Mouse (Mus musculus) neutrophil, adult 83 days (primary cell): ENCODE measurements around the gene Ntmt1. TPM values are rescaled to one million over a fixed set of nuclear protein-coding genes. Genes with fewer than 3 reads are reported as not detected.

ENCODE experiments used
- total RNA-seq, 2 experiments: library from RNA; stranded (reverse); gene quantifications; one replicate each; pipeline ENCODE4 v1.2.4; 2023

Gene Ntmt1
- 10 to 100 TPM; 10.5 to 10.9 TPM for total RNA-seq

DNA sequence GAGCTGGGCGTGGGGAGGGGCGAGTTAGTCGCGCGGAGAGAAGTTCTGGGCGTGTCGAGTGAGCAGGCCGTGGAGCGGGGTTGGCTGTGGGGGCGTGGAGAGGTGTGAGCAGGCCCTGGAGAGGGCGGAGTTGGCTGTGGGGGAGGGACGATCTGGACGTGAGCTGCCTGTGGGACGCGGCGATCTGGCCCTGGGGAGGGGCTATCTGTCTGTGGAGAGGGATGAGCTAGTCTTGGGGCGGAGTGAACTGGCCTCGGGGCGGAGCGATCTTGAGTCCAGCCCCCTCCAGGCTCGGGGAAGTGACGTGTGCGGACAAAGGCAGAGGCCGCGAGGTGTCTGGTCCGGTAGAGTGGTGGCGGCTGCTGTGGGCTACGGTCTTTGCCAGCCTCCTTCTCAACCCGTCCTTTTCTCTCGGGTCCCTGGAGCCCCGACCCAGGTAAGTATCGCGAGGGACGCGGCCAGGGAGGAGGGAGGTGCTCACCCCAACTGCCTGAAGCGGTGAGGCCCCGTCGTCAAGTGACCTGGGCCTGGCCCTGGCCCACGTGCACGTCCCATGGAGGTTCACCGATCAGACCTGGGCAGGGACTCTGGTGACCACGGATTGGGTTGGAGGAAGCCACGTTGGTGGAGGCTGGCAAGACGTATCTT, at the start of gene Ntmt1:
Gene Ntmt1 (plus strand): TSS at position 179 of the 648 bp plus-strand sequence.

DNA sequence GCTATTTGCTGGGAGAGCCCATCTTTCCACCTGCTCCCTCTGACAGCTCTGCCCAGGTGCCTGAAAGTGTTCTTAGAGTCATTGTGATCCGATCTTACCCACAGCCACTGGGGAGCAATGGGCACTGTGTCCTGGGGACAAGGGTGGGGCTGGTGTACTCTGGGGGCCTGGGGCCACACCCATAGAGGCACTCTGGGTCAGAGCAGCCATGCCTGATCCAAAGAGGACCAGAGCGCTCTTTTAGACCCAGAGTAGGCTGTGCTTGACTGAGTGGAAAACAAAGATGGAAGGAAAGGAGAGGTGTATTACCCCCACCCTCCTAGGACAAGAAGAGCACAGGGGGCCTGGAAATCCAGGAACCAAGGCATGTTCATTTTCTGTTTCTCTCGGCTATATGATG, 4.0 kb upstream of the Ntmt1 start, which contains the start of gene 1700001O22Rik:
Gene 1700001O22Rik (minus strand): TSS at position 58 of the 400 bp plus-strand sequence.

DNA sequence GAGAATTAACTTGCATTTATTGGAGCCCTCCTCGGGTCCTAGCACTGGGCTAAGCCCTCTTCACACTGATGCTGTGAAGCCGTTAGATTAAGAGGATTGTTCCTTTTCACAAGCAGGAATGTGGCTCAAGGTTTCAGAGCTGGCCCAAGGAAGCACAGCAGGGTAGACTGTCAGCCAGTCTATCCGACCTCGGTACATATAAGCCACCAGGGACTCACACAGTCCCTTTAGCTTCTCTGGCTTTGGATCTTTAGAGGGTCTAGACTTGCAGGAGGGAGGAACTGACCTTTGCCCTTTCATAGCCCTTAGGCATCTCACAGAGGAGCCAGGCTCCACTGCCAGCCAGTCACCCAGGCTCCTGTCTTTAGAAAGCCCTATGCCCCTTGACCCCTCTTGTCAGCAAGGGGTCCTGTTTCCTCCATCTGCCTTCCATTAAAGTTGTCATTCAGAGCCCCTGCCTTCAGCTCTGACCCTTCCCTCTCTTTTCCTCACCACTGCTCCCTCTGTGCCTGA, 22.7 kb downstream of the Ntmt1 start, which contains the start of gene Asb6:
Gene Asb6 (minus strand): TSS at position 51 of the 513 bp plus-strand sequence.

DNA sequence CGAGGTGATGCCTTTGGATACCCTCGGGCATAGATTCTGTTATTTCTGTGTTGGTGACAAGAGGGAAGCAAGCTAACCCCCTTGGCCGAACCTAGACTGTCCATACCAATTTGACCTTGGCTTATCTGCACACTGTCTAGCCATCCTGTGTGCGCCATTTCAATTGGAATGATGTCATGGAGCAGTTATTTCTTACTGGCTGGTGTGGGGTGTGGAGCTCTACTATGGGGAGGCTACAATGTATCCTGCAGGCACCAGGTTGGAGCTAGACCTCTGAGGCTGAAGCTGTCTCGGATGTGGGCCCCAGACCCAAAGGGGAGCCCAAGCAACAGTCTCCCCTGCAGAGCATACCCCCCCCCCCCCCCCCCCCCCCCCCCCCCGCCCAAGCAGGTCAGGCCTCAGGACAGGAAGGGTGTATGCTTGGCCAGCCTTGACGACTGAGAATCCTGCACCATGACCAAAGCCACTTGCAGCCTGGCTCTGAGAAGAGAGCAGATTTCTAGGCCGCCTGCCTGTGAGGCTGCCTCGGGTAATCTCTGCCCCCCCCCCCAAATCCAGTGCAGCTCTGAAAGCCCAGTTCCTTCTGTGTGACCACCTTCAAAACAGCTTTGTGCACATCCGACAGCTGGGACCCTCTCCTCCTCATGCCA, 26.9 kb downstream of the Ntmt1 start, which contains the start of gene Prrx2:
Gene Prrx2 (plus strand): TSS at position 600 of the 650 bp plus-strand sequence.

Other genes starting within 250 kb of the Ntmt1 start
- gene Cstad, start 212.8 kb upstream of the Ntmt1 start, total RNA-seq, result not detected
- gene 1700001O22Rik, start 4.2 kb upstream of the Ntmt1 start, total RNA-seq, result not detected
- gene Asb6, start 22.5 kb downstream of the Ntmt1 start, total RNA-seq, result 10 to 100 TPM; 23.3 to 25.8 TPM
- gene Prrx2, start 27.1 kb downstream of the Ntmt1 start, total RNA-seq, result not detected
- gene Ptges, start 122.0 kb downstream of the Ntmt1 start, total RNA-seq, result 10 to 100 TPM; 12.2 to 12.6 TPM
- 10 to 100 TPM; 36.0 to 40.1 TPM for gene Tor1b, start 145.1 kb downstream of the Ntmt1 start, total RNA-seq
- 10 to 100 TPM; 70.0 to 78.5 TPM for gene Tor1a, start 160.1 kb downstream of the Ntmt1 start, total RNA-seq
- 10 to 100 TPM; 49.6 to 51.3 TPM for gene BC005624, start 174.4 kb downstream of the Ntmt1 start, total RNA-seq
- 1 to 10 TPM; 6.3 to 6.7 TPM for gene Usp20, start 174.5 kb downstream of the Ntmt1 start, total RNA-seq